Mouse (Mus musculus) adrenal gland, adult 2 months (tissue): ENCODE measurements around the gene Olfr483. TPM values are rescaled to one million over a fixed set of nuclear protein-coding genes. Genes with fewer than 3 reads are reported as not detected.

ENCODE experiments used
- DNase-seq: peaks from one replicate; pipeline ENCODE4 v3.0.0; 2021
- long read RNA-seq: library from polyadenylated mRNA; stranded (forward); transcript quantifications from one replicate; pipeline ENCODE4 v2.0.0, GENCODE M21; 2021
- polyA plus RNA-seq: library from polyadenylated mRNA; depleted of rRNA; stranded (reverse); fragments of >200 nt; gene quantifications from 2 replicates; pipeline ENCODE4 v1.2.3, GENCODE M21; 2012; rRNA removed
- total RNA-seq, 2 experiments: library from RNA; stranded (reverse); gene quantifications; 2 replicates each; pipeline ENCODE4 v1.2.3; 2021

The Olfr483 gene
- total RNA-seq = not detected
- not detected in 2 replicates for polyA plus RNA-seq
- long read RNA-seq = 0 reads

GRCm38 (mm10) chr7:108100549-108100948 lies at the start of gene Olfr483:
Gene Olfr483 (plus strand): TSS chr7:108100849.
- no peak for DNase-seq

- no peak for DNase-seq
Measured at GRCm38 (mm10) chr7:108067246-108067645, 33.4 kb upstream of the Olfr483 start, which contains the start of gene Olfr480. Gene Olfr480 (minus strand): TSS chr7:108067346.

- no peak for DNase-seq
Measured at GRCm38 (mm10) chr7:108079555-108079954, 21.1 kb upstream of the Olfr483 start, which contains the start of gene Olfr481. Gene Olfr481 (plus strand): TSS chr7:108079855.

GRCm38 (mm10) chr7:108097486-108097885 lies 3.2 kb upstream of the Olfr483 start, which contains the start of gene Olfr482:
Gene Olfr482 (minus strand): TSS chr7:108097586.
- DNase-seq = no peak

GRCm38 (mm10) chr7:108120681-108121080 lies 20.0 kb downstream of the Olfr483 start:
- DNase-seq = no peak

- DNase-seq = no peak
Measured at GRCm38 (mm10) chr7:108121416-108121815, 20.8 kb downstream of the Olfr483 start.

GRCm38 (mm10) chr7:108127349-108127748 lies 26.7 kb downstream of the Olfr483 start, which contains the start of gene Olfr484:
Gene Olfr484 (minus strand): TSS chr7:108127449.
- DNase-seq = no peak

Other genes starting within 250 kb of the Olfr483 start
- not detected for gene Olfr472, start 202.9 kb upstream of the Olfr483 start, total RNA-seq
- not detected in 2 replicates for gene Olfr472, start 202.9 kb upstream of the Olfr483 start, polyA plus RNA-seq
- not detected for gene Olfr473, start 170.4 kb upstream of the Olfr483 start, total RNA-seq
- not detected in 2 replicates for gene Olfr473, start 170.4 kb upstream of the Olfr483 start, polyA plus RNA-seq
- not detected for gene Olfr474, start 146.2 kb upstream of the Olfr483 start, total RNA-seq
- not detected in 2 replicates for gene Olfr474, start 146.2 kb upstream of the Olfr483 start, polyA plus RNA-seq
- gene Olfr476, start 136.0 kb upstream of the Olfr483 start, total RNA-seq = not detected
- not detected in 2 replicates for gene Olfr476, start 136.0 kb upstream of the Olfr483 start, polyA plus RNA-seq
- not detected for gene Olfr477, start 114.2 kb upstream of the Olfr483 start, total RNA-seq
- not detected in 2 replicates for gene Olfr477, start 114.2 kb upstream of the Olfr483 start, polyA plus RNA-seq
- not detected for gene Olfr478, start 66.9 kb upstream of the Olfr483 start, total RNA-seq
- gene Olfr478, start 66.9 kb upstream of the Olfr483 start, polyA plus RNA-seq = not detected in 2 replicates
- not detected for gene Olfr479, start 50.2 kb upstream of the Olfr483 start, total RNA-seq
- gene Olfr479, start 50.2 kb upstream of the Olfr483 start, polyA plus RNA-seq = not detected in 2 replicates
- gene Olfr480, start 33.5 kb upstream of the Olfr483 start, total RNA-seq = not detected
- not detected in 2 replicates for gene Olfr480, start 33.5 kb upstream of the Olfr483 start, polyA plus RNA-seq
- gene Olfr481, start 21.0 kb upstream of the Olfr483 start, total RNA-seq = not detected
- gene Olfr481, start 21.0 kb upstream of the Olfr483 start, polyA plus RNA-seq = not detected in 2 replicates
- 1 to 10 TPM; 1.5 to 3.5 TPM for gene Olfr482, start 3.3 kb upstream of the Olfr483 start, total RNA-seq
- not detected in 2 replicates for gene Olfr482, start 3.3 kb upstream of the Olfr483 start, polyA plus RNA-seq
- not detected for gene Olfr484, start 26.6 kb downstream of the Olfr483 start, total RNA-seq
- not detected in 2 replicates for gene Olfr484, start 26.6 kb downstream of the Olfr483 start, polyA plus RNA-seq
- not detected for gene Olfr485, start 59.0 kb downstream of the Olfr483 start, total RNA-seq
- gene Olfr485, start 59.0 kb downstream of the Olfr483 start, polyA plus RNA-seq = not detected in 2 replicates
- gene Olfr486, start 71.9 kb downstream of the Olfr483 start, total RNA-seq = not detected
- gene Olfr486, start 71.9 kb downstream of the Olfr483 start, polyA plus RNA-seq = not detected in 2 replicates
- gene Olfr487, start 113.8 kb downstream of the Olfr483 start, total RNA-seq = not detected
- gene Olfr487, start 113.8 kb downstream of the Olfr483 start, polyA plus RNA-seq = not detected in 2 replicates
- not detected for gene Olfr488, start 157.5 kb downstream of the Olfr483 start, total RNA-seq
- not detected in 2 replicates for gene Olfr488, start 157.5 kb downstream of the Olfr483 start, polyA plus RNA-seq
- gene Olfr490, start 188.1 kb downstream of the Olfr483 start, total RNA-seq = not detected
- not detected in 2 replicates for gene Olfr490, start 188.1 kb downstream of the Olfr483 start, polyA plus RNA-seq
- not detected for gene Olfr491, start 212.6 kb downstream of the Olfr483 start, total RNA-seq
- gene Olfr491, start 212.6 kb downstream of the Olfr483 start, polyA plus RNA-seq = not detected in 2 replicates
- not detected for gene Olfr492, start 222.8 kb downstream of the Olfr483 start, total RNA-seq
- not detected in 2 replicates for gene Olfr492, start 222.8 kb downstream of the Olfr483 start, polyA plus RNA-seq
- not detected for gene Olfr493, start 246.1 kb downstream of the Olfr483 start, total RNA-seq
- gene Olfr493, start 246.1 kb downstream of the Olfr483 start, polyA plus RNA-seq = not detected in 2 replicates